Mouse (Mus musculus) lung, postnatal 36 days (tissue): Measurements from ENCODE around the gene Olfr1331.
"Not testable (repeated sequence)": the region's sequence is repeated elsewhere in the genome, so short reads cannot be mapped to it uniquely, and the experiment has no call there.

Source experiments
- DNase-seq: peaks from one replicate; pipeline ENCODE4 v3.0.0; 2022; ENCODE audit warnings: mixed read lengths

Gene Olfr1331

GRCm38 (mm10) chr4:118864349-118864748 is at the start of gene Olfr1331:
Gene Olfr1331, plus strand, starts transcription at chr4:118864649.
- no peak for DNase-seq

DNA sequence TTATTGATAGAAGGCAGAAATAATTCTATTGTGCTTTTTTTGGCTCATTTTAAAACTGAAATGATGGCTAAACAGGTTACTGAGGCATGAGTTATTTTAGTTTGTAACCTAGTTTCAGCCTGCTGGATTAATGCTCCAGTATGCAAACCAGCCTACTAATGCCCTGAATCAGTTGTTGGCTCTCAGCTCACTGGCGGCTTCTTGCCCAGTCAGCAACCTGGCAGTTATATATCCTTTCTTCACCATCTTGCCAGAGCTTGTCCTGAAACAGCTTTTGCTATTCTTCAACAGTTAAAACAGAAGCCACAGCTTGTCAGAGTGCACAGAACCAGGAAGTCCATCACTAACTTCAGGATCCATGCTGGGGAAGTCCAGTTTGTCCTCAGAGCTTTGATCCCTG is 45.5 kb upstream of the Olfr1331 start:
- DNase-seq: no peak

DNA sequence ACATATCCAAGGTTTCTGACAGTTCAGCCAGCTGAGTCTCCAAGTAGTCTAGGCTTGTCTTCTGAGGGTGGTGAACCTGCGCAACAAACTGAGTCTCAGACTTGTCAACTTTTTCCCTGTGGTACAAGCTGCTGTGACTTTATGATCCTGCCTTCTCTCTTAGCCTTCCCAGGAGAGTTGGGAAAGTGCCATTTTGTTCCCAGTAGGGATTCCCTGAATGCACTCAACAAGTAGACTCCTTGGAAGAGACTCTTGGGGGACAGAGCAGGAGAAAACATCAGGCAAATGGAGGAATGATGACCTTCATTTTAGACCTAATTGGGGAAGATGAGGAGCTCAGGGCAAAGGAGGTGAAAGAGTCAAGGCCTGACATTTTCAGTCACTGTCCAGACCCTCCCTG is 28.3 kb upstream of the Olfr1331 start, which contains the start of gene Olfr1333:
Gene Olfr1333, minus strand, starts transcription at position 101 of the 400 bp plus-strand sequence.
- no peak for DNase-seq

GRCm38 (mm10) chr4:118861791-118862190 is 2.7 kb upstream of the Olfr1331 start:
- no peak for DNase-seq

- no peak for DNase-seq
These were observed 1.7 kb upstream of the Olfr1331 start for GRCm38 (mm10) chr4:118862704-118863103.

- DNase-seq: no peak
These were observed 3.1 kb downstream of the Olfr1331 start for GRCm38 (mm10) chr4:118867566-118867965.

- no peak for DNase-seq
These were observed 23.8 kb downstream of the Olfr1331 start, which contains the start of gene Olfr1330 for GRCm38 (mm10) chr4:118888297-118888696. Gene Olfr1330, plus strand, starts transcription at chr4:118888597.

DNA sequence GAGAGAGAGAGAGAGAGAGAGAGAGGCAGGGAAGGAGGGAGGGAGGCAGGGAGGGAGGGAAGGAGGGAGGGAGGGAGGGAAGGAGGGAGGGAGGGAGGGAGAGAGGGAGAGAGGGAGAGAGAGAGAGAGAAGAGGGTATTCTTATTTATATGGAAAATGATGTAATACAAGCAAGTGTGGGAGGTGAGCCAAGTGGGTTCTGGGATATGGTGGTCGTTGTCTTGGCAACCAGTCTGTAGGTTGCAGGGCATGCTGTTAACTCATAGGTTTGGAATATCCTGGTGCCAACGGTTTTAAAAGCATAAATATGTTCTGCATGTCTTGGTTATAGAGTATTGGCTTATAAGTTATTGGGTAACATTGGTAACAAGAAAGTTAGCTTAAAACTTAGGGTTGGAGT is 37.5 kb downstream of the Olfr1331 start:
- no peak for DNase-seq

- not testable (repeated sequence) for DNase-seq
These were observed 52.9 kb downstream of the Olfr1331 start, which contains the start of gene Olfr1329 for GRCm38 (mm10) chr4:118917365-118917764. Gene Olfr1329, minus strand, starts transcription at chr4:118917465.
